Mouse (Mus musculus): Measurements from ENCODE around the gene Ankrd27. TPM values are rescaled to one million over a fixed set of nuclear protein-coding genes. Genes with fewer than 3 reads are reported as not detected.

Gene Ankrd27
- polyA plus RNA-seq, 1 experiment from 2014 or later, result 19.2 TPM

GRCm38 (mm10) chr7:35651583-35652270, 65.7 kb downstream of the Ankrd27 start:
- Histone ChIP-seq H3K36me3 (no peaks in the 10 kb centered on the region), H3K4me2 (no peak overlapping the region), H3K4me3 (no peak overlapping the region), H3K9ac (no peak overlapping the region), H3K27ac (no peak overlapping the region), H3K27me3 (no peaks in the 10 kb centered on the region), H3K4me1 (replicated peaks) (peaks cover under 1% of the 10 kb centered on the region), H3K9me3 (no peaks in the 10 kb centered on the region)
- WGBS, result 83% methylated on average over 10 of the region's 10 CpGs
- ATAC-seq (ENCODE audit: low FRiP score), result no peak

DNA sequence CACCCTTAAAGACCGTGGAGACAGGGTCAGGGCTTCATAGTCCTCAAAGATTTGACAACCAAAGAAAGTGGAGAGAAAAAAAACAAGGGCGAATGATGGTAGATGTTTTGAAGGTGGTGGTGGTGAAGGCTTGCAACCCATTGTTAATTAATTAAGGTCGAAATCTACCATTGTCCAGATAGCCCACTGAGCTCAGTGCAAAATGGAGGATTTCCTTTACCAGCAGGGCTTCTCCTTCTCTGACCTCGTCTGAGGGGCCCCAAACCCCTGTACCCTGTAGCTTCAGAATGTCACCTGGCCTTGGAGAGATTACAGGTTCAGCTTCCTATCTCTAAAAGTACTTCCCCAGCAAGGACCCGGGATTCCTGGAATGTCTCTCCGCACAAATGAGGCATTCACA, 71.8 kb downstream of the Ankrd27 start:
- no peaks in the 10 kb centered on the region for H3K36me3 ChIP-seq
- no peaks in the 10 kb centered on the region for H3K27me3 ChIP-seq
- no peak for ATAC-seq (ENCODE audit: low FRiP score)
- no peak overlapping the region for H3K4me3 ChIP-seq
- no peak overlapping the region for H3K4me2 ChIP-seq
- WGBS, result 40% methylated on average over 6 of the region's 6 CpGs
- 0 out of 2 replicates have a peak, but pooled peaks cover 4% of the 10 kb centered on the region for H3K9me3 ChIP-seq
- H3K27ac ChIP-seq, result no peak overlapping the region
- H3K9ac ChIP-seq, result no peak overlapping the region
- H3K4me1 ChIP-seq (replicated peaks), result no peaks in the 10 kb centered on the region

DNA sequence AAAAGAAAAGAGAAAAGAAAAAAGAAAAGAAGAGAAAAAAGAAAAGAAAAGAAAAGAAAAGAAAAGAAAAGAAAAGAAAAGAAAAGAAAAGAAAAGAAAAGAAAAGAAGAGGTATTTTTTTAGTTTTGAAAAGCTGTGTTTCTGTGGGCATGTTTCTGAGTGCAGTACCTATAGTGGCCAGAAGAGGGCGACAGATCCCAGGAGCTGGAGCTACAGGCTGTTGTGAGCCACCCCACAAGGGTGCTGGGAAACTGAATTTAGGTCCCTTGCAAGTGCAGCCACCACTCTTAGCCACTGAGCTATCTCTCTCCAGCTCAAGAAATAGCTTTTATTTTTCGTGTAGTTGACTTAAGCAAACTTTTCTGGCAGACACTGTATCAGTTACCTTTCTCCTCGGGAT, 73.1 kb downstream of the Ankrd27 start:
- no peak overlapping the region for H3K27ac ChIP-seq
- ATAC-seq (ENCODE audit: low FRiP score), result no peak
- WGBS, result 61% methylated on average over 3 of the region's 3 CpGs

GRCm38 (mm10) chr7:35663790-35664376, 77.8 kb downstream of the Ankrd27 start:
- Histone ChIP-seq H3K36me3 (no peaks in the 10 kb centered on the region), H3K4me3 (no peak overlapping the region), H3K9ac (no peak overlapping the region), H3K4me2 (no peak overlapping the region), H3K4me1 (replicated peaks) (peaks cover 25% of the 10 kb centered on the region), H3K9me3 (0 out of 2 replicates have a peak, but pooled peaks cover 4% of the 10 kb centered on the region), H3K27me3 (no peaks in the 10 kb centered on the region), H3K27ac (0 out of 2 replicates have a peak overlapping the region, but pooled peaks have one; percentile 18)
- 34% methylated on average over 16 of the region's 16 CpGs for WGBS
- ATAC-seq (ENCODE audit: low FRiP score), result no peak

More for the DNA sequence above, 73.1 kb downstream of the Ankrd27 start:
- H3K27me3 ChIP-seq, result no peaks in the 10 kb centered on the region
- no peaks in the 10 kb centered on the region for H3K36me3 ChIP-seq
- H3K4me3 ChIP-seq, result no peak overlapping the region
- H3K9ac ChIP-seq, result no peak overlapping the region
- 0 out of 2 replicates have a peak, but pooled peaks cover 4% of the 10 kb centered on the region for H3K9me3 ChIP-seq
- peaks cover 8% of the 10 kb centered on the region for H3K4me1 ChIP-seq (replicated peaks)
- no peak overlapping the region for H3K4me2 ChIP-seq

- no peak overlapping the region for H3K4me3 ChIP-seq
- no peaks in the 10 kb centered on the region for H3K27me3 ChIP-seq
- H3K4me2 ChIP-seq, result no peak overlapping the region
- WGBS, result 19% methylated on average over 18 of the region's 18 CpGs
- H3K9me3 ChIP-seq, result no peaks in the 10 kb centered on the region
- H3K36me3 ChIP-seq, result no peaks in the 10 kb centered on the region
- H3K27ac ChIP-seq, result peak overlapping the region; percentile 86
- H3K9ac ChIP-seq, result no peak overlapping the region
- H3K4me1 ChIP-seq (replicated peaks), result peaks cover 30% of the 10 kb centered on the region
- peak; percentile 81 for ATAC-seq (ENCODE audit: low FRiP score)
Measured at GRCm38 (mm10) chr7:35668066-35669041, 82.3 kb downstream of the Ankrd27 start.

- no peaks in the 10 kb centered on the region for H3K27me3 ChIP-seq
- H3K9me3 ChIP-seq, result no peaks in the 10 kb centered on the region
- no peak for ATAC-seq (ENCODE audit: low FRiP score)
- H3K4me2 ChIP-seq, result no peak overlapping the region
- no peak overlapping the region for H3K27ac ChIP-seq
- no peaks in the 10 kb centered on the region for H3K36me3 ChIP-seq
- no peak overlapping the region for H3K4me3 ChIP-seq
- WGBS, result 78% methylated on average over 4 of the region's 4 CpGs
- peaks cover 3% of the 10 kb centered on the region; the same call in 1 of the 2 replicates for H3K4me1 ChIP-seq (replicated peaks)
- H3K9ac ChIP-seq, result no peak overlapping the region
Measured at GRCm38 (mm10) chr7:35678976-35679375, 92.9 kb downstream of the Ankrd27 start.

DNA sequence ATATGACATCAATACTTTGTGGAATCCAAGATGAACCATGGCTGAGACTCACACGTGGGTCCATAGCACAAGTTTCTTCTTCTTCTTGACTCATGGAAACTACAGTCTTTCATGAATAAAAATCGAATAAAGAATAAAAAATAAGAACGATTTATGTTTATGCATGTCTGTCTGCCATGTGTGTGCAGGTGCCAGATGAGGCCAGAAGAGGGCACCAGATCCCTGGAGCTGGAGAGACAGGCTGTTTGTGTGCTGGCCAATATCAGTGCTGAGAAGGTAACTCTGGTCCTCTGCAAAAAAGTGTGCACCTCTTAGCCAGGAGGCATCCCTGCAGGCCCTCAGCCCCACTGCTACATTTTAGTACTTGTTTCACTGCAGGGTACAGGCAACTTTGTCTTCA, 95.5 kb downstream of the Ankrd27 start:
- H3K27ac ChIP-seq, result no peak overlapping the region

GRCm38 (mm10) chr7:35683409-35684122, 97.5 kb downstream of the Ankrd27 start:
- no peak overlapping the region for H3K27ac ChIP-seq
- H3K27me3 ChIP-seq, result no peaks in the 10 kb centered on the region
- no peaks in the 10 kb centered on the region for H3K9me3 ChIP-seq
- WGBS, result 68% methylated on average over 6 of the region's 6 CpGs
- H3K36me3 ChIP-seq, result no peaks in the 10 kb centered on the region
- H3K4me3 ChIP-seq, result no peak overlapping the region
- H3K9ac ChIP-seq, result no peak overlapping the region
- H3K4me1 ChIP-seq (replicated peaks), result peaks cover 27% of the 10 kb centered on the region
- peak; percentile 45; the same call in 1 of the 2 replicates for ATAC-seq (ENCODE audit: low FRiP score)
- 0 out of 2 replicates have a peak overlapping the region, but pooled peaks have one; percentile 4 for H3K4me2 ChIP-seq

More for the DNA sequence above, 95.5 kb downstream of the Ankrd27 start:
- Histone ChIP-seq H3K4me3 (no peak overlapping the region), H3K36me3 (no peaks in the 10 kb centered on the region), H3K9ac (no peak overlapping the region), H3K4me1 (replicated peaks) (peaks cover 12% of the 10 kb centered on the region), H3K27me3 (no peaks in the 10 kb centered on the region), H3K4me2 (no peak overlapping the region), H3K9me3 (no peaks in the 10 kb centered on the region)
- ATAC-seq (ENCODE audit: low FRiP score), result no peak
- WGBS, result 78% methylated on average over 3 of the region's 3 CpGs

DNA sequence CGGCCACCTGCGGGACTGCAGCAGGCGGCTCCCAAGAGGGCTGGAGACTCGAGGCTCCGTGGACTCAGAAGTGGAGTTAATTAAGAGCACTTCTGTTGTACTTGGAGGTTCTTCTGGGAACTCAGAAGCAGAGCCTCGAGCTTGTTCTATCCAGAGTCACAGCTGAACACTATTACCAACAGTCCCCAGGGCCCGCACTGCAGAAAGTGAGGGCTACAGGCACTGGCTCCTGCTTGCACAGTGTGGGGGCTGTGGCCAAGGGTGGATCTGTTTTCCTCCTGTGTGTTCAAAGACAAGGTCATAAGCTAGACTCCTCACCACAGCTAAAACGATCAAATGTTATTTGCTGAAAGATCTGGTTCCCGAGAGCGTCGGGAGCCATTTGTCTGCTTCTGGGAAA, 100.2 kb downstream of the Ankrd27 start:
- peak overlapping the region; percentile 59; the same call in 1 of the 2 replicates for H3K27ac ChIP-seq
- no peak overlapping the region for H3K4me2 ChIP-seq
- no peaks in the 10 kb centered on the region for H3K27me3 ChIP-seq
- no peak overlapping the region for H3K9ac ChIP-seq
- peaks cover 17% of the 10 kb centered on the region for H3K36me3 ChIP-seq
- peaks cover 32% of the 10 kb centered on the region for H3K4me1 ChIP-seq (replicated peaks)
- no peaks in the 10 kb centered on the region for H3K9me3 ChIP-seq
- no peak overlapping the region for H3K4me3 ChIP-seq
- ATAC-seq (ENCODE audit: low FRiP score), result no peak
- 72% methylated on average over 11 of the region's 11 CpGs for WGBS

DNA sequence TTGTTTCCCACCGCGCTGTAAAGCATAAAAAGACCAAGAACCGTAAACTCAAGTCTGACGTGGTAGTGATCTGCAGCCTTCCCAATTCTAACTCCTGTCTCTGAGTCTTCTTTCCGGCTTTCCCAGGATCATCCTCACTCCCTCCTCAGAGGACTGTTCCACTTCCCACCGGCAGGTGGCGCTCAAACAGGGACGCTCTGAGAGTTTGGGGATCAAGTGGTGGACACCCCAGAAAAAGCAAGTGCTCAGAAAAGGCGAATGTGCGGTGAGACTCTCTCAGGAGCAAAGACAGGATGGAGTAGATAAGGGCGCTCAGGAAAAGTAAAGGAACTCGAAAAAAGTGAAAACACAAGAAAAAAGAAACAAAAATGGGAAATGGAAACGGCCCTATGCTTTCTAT, 100.7 kb downstream of the Ankrd27 start:
- Histone ChIP-seq H3K4me1 (replicated peaks) (peaks cover 33% of the 10 kb centered on the region), H3K9ac (no peak overlapping the region), H3K27ac (peak overlapping the region; percentile 59; the same call in 1 of the 2 replicates), H3K36me3 (peaks cover 20% of the 10 kb centered on the region), H3K27me3 (no peaks in the 10 kb centered on the region), H3K4me3 (no peak overlapping the region), H3K9me3 (no peaks in the 10 kb centered on the region), H3K4me2 (0 out of 2 replicates have a peak overlapping the region, but pooled peaks have one; percentile 9)
- WGBS, result 27% methylated on average over 13 of the region's 13 CpGs
- ATAC-seq (ENCODE audit: low FRiP score), result no peak

DNA sequence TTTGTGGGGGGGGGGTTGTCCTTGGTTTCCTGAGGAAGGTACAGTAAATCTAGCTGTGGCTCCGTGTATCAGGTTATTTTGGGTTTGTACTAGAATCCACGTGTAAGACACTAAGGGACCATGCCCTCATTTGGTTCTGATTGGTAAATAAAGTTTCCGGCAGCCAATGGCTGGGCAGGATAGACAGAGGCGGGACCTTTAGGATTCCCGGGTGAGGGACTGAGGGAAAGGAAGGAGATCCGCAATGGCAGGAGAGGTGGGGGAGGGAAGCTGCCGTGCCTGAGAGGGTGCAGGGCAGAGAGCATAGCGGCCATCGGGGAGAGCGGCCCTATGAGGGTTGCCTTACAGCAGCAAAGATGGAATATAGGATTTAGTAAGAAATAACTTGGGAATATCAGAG, 101.2 kb downstream of the Ankrd27 start:
- Histone ChIP-seq H3K4me1 (replicated peaks) (peaks cover 38% of the 10 kb centered on the region), H3K27ac (no peak overlapping the region), H3K4me3 (no peak overlapping the region), H3K9me3 (no peaks in the 10 kb centered on the region), H3K9ac (no peak overlapping the region), H3K36me3 (peaks cover 24% of the 10 kb centered on the region), H3K4me2 (peak overlapping the region; percentile 9; the same call in 1 of the 2 replicates), H3K27me3 (no peaks in the 10 kb centered on the region)
- ATAC-seq (ENCODE audit: low FRiP score), result no peak
- WGBS, result 31% methylated on average over 10 of the region's 10 CpGs
